Mouse (Mus musculus) forebrain, embryonic 15.5 days (tissue): ENCODE data around the gene Rps19bp1. TPM values are rescaled to one million over a fixed set of nuclear protein-coding genes. Genes with fewer than 3 reads are reported as not detected.

Experiments used
- ATAC-seq: fragments of 200-750 bp; cut with Nextera tagmentation; replicated peaks from 2 replicates; pipeline ENCODE4 v1.8.0; 2017; ENCODE audit warnings: mild to moderate bottlenecking, moderate TSS enrichment, moderate library complexity
- H3K27ac ChIP-seq: fragments of 300-500 bp; sonication (generic); replicated peaks from 2 replicates; pipeline ENCODE4 v1.5.1; 2015; ENCODE audit warnings: mild to moderate bottlenecking, inconsistent platforms
- H3K27me3 ChIP-seq: fragments of 300-500 bp; sonication (generic); 2 replicates; pipeline ENCODE4 v1.6.1; 2015; ENCODE audit warnings: inconsistent platforms
- H3K36me3 ChIP-seq: fragments of 300-500 bp; sonication (generic); 2 replicates; pipeline ENCODE4 v1.6.1; 2015; ENCODE audit warnings: mild to moderate bottlenecking, inconsistent platforms
- H3K4me1 ChIP-seq: fragments of 300-500 bp; sonication (generic); 2 replicates; pipeline ENCODE4 v1.6.1; 2015; ENCODE audit warnings: inconsistent platforms
- H3K4me2 ChIP-seq: fragments of 300-500 bp; sonication (generic); replicated peaks from 2 replicates; pipeline ENCODE4 v1.6.1; 2015; ENCODE audit warnings: mild to moderate bottlenecking, inconsistent platforms
- H3K4me3 ChIP-seq: fragments of 300-500 bp; sonication (generic); 2 replicates; pipeline ENCODE4 v1.5.1; 2015; ENCODE audit warnings: mild to moderate bottlenecking, inconsistent platforms
- H3K9ac ChIP-seq: fragments of 300-500 bp; sonication (generic); replicated peaks from 2 replicates; pipeline ENCODE4 v1.6.1; 2015; ENCODE audit warnings: mild to moderate bottlenecking, inconsistent platforms
- H3K9me3 ChIP-seq: fragments of 300-500 bp; sonication (generic); 2 replicates; pipeline ENCODE4 v1.6.1; 2016; ENCODE audit warnings: inconsistent platforms
- WGBS: fragments of 180-500 bp; shearing (Covaris S2); methylation state at CpG from one replicate; pipeline ENCODE4 v1.1.7; 2015; ENCODE audit warnings: mixed read lengths; 5-methylcytosine and 5-hydroxymethylcytosine counted together
- polyA plus RNA-seq: library from polyadenylated mRNA; unstranded; fragments of >200 nt; fragmentation: Nextera tagmentation; extraction: Ambion mirVana; gene quantifications from 2 replicates; pipeline ENCODE4 v1.2.1, GENCODE M21; 2015

Rps19bp1 gene
- 65.3 and 70.7 TPM in 2 replicates for polyA plus RNA-seq

DNA sequence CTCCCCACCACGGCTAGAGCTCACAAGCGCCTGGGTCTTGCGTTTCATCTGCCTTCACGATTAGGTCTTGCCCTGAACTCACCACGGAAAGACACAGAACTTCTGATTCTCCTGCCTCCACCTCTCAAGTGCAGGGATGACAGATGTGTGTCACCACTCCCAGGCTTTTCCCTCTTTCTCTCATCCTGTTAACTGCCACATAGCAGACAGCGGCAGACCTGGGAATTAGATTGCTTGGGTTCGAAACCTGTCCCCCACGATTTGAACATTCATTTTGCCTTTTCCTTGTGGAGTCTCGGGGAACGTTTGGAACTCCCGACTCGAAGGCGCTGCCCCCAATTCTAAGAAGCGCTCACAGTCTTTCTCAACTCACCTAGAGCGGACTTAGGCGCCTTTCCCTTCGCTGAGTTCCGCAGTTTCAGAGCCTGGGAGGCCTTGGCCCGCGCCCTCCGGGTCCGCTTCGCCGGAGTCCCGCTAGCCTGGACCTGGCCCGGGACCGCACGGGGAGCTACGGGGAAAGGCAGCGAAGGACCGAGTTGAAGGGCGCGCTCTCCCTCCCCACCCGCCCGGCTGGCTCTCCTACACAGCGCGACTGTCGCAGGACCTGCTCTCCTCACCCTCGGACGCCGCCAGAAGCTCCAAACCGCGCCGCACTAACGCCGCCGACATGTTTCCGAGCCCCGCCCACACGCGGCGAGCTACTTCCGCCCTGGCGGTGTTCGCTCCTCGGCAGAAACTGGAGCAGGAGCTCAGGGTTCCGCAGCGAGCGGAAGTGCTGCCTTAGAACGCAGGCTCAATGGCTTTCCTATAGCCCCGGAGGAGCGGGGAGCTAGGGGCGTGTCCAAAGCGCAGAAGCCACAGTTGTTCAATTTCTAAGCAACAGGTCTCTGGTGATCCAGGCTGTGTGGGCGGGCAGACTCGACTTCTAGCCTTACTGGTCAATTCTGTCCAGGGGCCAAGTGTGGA is at the start of gene Rps19bp1:
Gene Rps19bp1 (minus strand): TSS at position 706 of the 966 bp plus-strand sequence.
- 2% methylated on average over 66 of the region's 66 CpGs for WGBS
- Histone ChIP-seq H3K27ac (peak within 1 kb of the TSS; percentile 54), H3K4me3 (peak within 1 kb of the TSS; percentile 73), H3K36me3 (peaks cover 14% of the 10 kb centered on the region), H3K9ac (peak within 1 kb of the TSS; percentile 64), H3K4me1 (peaks cover 21% of the 10 kb centered on the region), H3K9me3 (no peaks in the 10 kb centered on the region), H3K27me3 (no peaks in the 10 kb centered on the region), H3K4me2 (peak within 1 kb of the TSS; percentile 65)
- ATAC-seq = peak; percentile 88

- Histone ChIP-seq H3K4me1 (no peaks in the 10 kb centered on the region), H3K27me3 (no peaks in the 10 kb centered on the region), H3K27ac (no peak overlapping the region), H3K9ac (no peak overlapping the region), H3K36me3 (no peaks in the 10 kb centered on the region), H3K4me3 (no peak overlapping the region), H3K9me3 (no peaks in the 10 kb centered on the region), H3K4me2 (no peak overlapping the region)
- WGBS = 67% methylated on average over 8 of the region's 8 CpGs
- ATAC-seq = no peak
These were observed 42.0 kb upstream of the Rps19bp1 start for GRCm38 (mm10) chr15:80306146-80306545.

DNA sequence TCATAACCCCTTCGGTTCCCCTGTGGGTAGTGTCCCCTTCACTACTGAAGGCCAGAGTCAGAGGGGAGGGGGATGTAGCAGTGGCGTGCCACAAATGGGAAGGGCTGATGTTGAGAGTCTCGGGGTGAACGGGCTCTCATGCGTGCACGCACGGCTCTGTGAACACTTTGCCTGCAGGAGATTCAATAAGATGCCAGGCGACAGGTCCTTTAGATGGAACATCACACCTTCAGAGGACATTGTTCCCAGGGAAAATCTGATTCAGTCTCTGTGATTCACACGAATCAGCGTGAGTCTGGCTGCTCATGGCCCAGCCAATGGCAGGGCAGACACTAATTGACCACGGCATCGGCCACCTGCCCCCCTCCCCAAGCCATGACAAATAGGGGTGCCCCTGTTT is 40.1 kb upstream of the Rps19bp1 start:
- Histone ChIP-seq H3K4me1 (no peaks in the 10 kb centered on the region), H3K4me2 (no peak overlapping the region), H3K9ac (no peak overlapping the region), H3K36me3 (no peaks in the 10 kb centered on the region), H3K9me3 (no peaks in the 10 kb centered on the region), H3K4me3 (no peak overlapping the region), H3K27me3 (no peaks in the 10 kb centered on the region), H3K27ac (no peak overlapping the region)
- no peak for ATAC-seq
- WGBS = 77% methylated on average over 12 of the region's 12 CpGs

- H3K9ac ChIP-seq = no peak overlapping the region
- H3K27me3 ChIP-seq = no peaks in the 10 kb centered on the region
- H3K4me3 ChIP-seq = no peak overlapping the region
- no peaks in the 10 kb centered on the region for H3K36me3 ChIP-seq
- H3K4me2 ChIP-seq = no peak overlapping the region
- 77% methylated on average over 14 of the region's 14 CpGs for WGBS
- no peaks in the 10 kb centered on the region for H3K4me1 ChIP-seq
- no peak overlapping the region for H3K27ac ChIP-seq
- no peaks in the 10 kb centered on the region for H3K9me3 ChIP-seq
- ATAC-seq = no peak
These were observed 39.7 kb upstream of the Rps19bp1 start for GRCm38 (mm10) chr15:80303779-80304178.

DNA sequence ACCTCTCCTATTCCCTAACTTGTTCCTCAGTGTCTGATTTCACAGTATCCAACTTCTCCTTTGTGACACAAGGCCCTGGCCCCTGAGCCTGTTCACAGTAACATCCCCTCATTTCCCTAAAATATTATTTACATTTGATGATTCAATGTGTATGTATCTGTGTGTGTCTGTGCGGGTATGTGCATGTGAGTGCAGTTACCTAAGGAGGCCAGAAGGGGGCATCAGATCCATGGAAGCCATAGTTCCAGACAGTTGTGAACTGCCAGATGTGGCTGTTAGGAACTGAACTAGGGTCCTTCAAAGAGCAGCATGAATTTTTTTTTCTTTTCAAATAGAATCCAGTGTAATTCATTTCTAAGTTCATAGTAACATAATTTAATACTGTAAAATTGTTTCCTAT is 33.0 kb upstream of the Rps19bp1 start:
- ATAC-seq = no peak
- Histone ChIP-seq H3K9me3 (no peaks in the 10 kb centered on the region), H3K27me3 (no peaks in the 10 kb centered on the region), H3K36me3 (no peaks in the 10 kb centered on the region), H3K9ac (no peak overlapping the region), H3K4me1 (no peaks in the 10 kb centered on the region), H3K4me2 (no peak overlapping the region), H3K27ac (no peak overlapping the region), H3K4me3 (no peak overlapping the region)
- 97% methylated on average over 1 of the region's 1 CpGs for WGBS

- H3K9me3 ChIP-seq = no peaks in the 10 kb centered on the region
- H3K27ac ChIP-seq = no peak overlapping the region
- 10% methylated on average over 10 of the region's 10 CpGs for WGBS
- H3K4me1 ChIP-seq = peaks cover 14% of the 10 kb centered on the region; the same call in 1 of the 2 replicates
- no peak overlapping the region for H3K4me2 ChIP-seq
- ATAC-seq = no peak
- no peak overlapping the region for H3K9ac ChIP-seq
- H3K4me3 ChIP-seq = no peak overlapping the region
- H3K27me3 ChIP-seq = peaks cover 48% of the 10 kb centered on the region
- H3K36me3 ChIP-seq = no peaks in the 10 kb centered on the region
These were observed 25.3 kb upstream of the Rps19bp1 start for GRCm38 (mm10) chr15:80289436-80289835.

- peak overlapping the region; percentile 82 for H3K4me2 ChIP-seq
- H3K4me1 ChIP-seq = peaks cover 14% of the 10 kb centered on the region; the same call in 1 of the 2 replicates
- peaks cover 48% of the 10 kb centered on the region for H3K27me3 ChIP-seq
- H3K36me3 ChIP-seq = no peaks in the 10 kb centered on the region
- H3K27ac ChIP-seq = no peak overlapping the region
- peak overlapping the region; percentile 63 for H3K9ac ChIP-seq
- H3K4me3 ChIP-seq = peak overlapping the region; percentile 54
- no peaks in the 10 kb centered on the region for H3K9me3 ChIP-seq
- 1% methylated on average over 23 of the region's 23 CpGs for WGBS
- ATAC-seq = no peak
These were observed 23.9 kb upstream of the Rps19bp1 start for GRCm38 (mm10) chr15:80288036-80288435.

DNA sequence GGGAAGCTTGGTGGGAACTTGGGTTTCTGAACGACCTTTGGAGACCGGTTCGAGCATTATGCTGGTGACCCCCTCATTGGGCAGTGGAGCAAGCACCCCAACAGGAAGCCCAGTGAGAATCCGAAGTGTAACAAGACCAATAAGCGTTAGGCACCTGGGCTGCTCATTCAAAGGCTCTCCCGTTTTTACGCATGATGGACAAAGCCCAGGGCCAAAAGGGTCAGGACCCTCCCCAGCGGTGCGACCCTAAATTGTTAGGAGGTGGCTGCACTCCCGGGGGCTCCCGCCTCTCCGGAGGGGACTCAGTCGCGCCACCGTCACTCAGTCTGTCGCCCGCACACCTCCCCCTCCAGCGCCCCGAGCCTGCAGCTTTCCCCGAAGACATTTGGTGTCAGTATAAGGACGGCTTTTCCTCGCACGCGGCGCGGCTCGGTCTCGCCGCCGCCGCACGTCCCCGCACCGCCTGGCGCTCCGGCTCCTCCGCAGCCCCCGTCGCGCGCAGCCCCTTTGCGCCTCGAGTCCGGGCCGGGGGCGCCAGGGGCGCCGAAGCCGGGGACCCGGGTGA is 22.8 kb upstream of the Rps19bp1 start, which contains the start of gene Cacna1i:
Gene Cacna1i (plus strand): TSS at position 388 of the 565 bp plus-strand sequence.
- WGBS = under 1% methylated on average over 50 of the region's 50 CpGs
- peak within 1 kb of the TSS; percentile 82 for H3K4me2 ChIP-seq
- H3K9ac ChIP-seq = peak within 1 kb of the TSS; percentile 63
- H3K9me3 ChIP-seq = no peaks in the 10 kb centered on the region
- H3K4me1 ChIP-seq = peaks cover 14% of the 10 kb centered on the region; the same call in 1 of the 2 replicates
- H3K36me3 ChIP-seq = no peaks in the 10 kb centered on the region
- peak within 1 kb of the TSS; percentile 54 for H3K4me3 ChIP-seq
- H3K27ac ChIP-seq = no peak within 1 kb of the TSS; the same call in 1 of the 2 replicates
- peak; percentile 78 for ATAC-seq
- peaks cover 48% of the 10 kb centered on the region for H3K27me3 ChIP-seq

GRCm38 (mm10) chr15:80280646-80281045 is 16.5 kb upstream of the Rps19bp1 start:
- H3K36me3 ChIP-seq = no peaks in the 10 kb centered on the region
- no peak overlapping the region for H3K9ac ChIP-seq
- no peaks in the 10 kb centered on the region for H3K9me3 ChIP-seq
- peaks cover 11% of the 10 kb centered on the region for H3K27me3 ChIP-seq
- ATAC-seq = no peak
- H3K27ac ChIP-seq = no peak overlapping the region
- H3K4me3 ChIP-seq = no peak overlapping the region
- peaks cover 4% of the 10 kb centered on the region; the same call in 1 of the 2 replicates for H3K4me1 ChIP-seq
- no peak overlapping the region for H3K4me2 ChIP-seq
- WGBS = 16% methylated on average over 6 of the region's 6 CpGs

- 88% methylated on average over 2 of the region's 2 CpGs for WGBS
- H3K4me3 ChIP-seq = no peak overlapping the region
- H3K27ac ChIP-seq = no peak overlapping the region
- no peak overlapping the region for H3K4me2 ChIP-seq
- peaks cover 4% of the 10 kb centered on the region; the same call in 1 of the 2 replicates for H3K4me1 ChIP-seq
- no peaks in the 10 kb centered on the region for H3K9me3 ChIP-seq
- no peak for ATAC-seq
- H3K27me3 ChIP-seq = no peaks in the 10 kb centered on the region
- no peaks in the 10 kb centered on the region for H3K36me3 ChIP-seq
- no peak overlapping the region for H3K9ac ChIP-seq
These were observed 14.9 kb upstream of the Rps19bp1 start for GRCm38 (mm10) chr15:80279053-80279452.

DNA sequence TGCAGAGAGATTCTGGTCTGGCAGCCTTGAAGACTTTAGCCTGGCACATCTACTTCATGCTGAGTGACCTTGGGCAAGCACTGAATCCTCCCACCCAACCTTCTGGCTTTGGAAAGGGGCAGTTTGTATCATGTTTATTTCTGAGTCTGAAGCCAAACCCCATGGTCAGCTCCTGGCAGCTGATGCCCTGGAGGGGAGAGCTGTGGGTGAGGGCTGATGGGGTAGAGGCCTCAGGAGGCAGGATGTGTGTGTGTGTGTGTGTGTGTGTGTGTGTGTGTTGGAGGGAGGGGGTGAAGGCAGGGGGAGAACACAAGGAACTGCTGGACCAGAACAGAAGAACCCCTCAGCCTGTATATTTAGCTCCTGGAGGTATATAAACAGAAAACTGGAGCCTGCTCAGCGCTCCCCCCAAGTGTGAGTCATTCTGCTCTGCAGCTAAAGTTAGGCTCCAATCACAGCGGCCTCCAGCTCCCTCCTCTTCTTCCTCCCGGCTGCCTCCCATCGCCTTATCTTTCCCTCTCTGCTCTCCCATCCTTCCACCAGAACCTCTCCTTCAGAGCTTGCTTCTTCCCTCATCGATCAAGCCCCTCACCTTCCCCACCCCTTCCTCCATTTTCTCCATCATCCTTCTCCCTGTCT is 14.1 kb upstream of the Rps19bp1 start:
- no peaks in the 10 kb centered on the region for H3K36me3 ChIP-seq
- H3K27me3 ChIP-seq = no peaks in the 10 kb centered on the region
- no peaks in the 10 kb centered on the region for H3K9me3 ChIP-seq
- H3K4me3 ChIP-seq = no peak overlapping the region
- H3K27ac ChIP-seq = no peak overlapping the region
- no peak overlapping the region for H3K4me2 ChIP-seq
- WGBS = 68% methylated on average over 5 of the region's 5 CpGs
- no peak overlapping the region for H3K9ac ChIP-seq
- H3K4me1 ChIP-seq = peaks cover 4% of the 10 kb centered on the region; the same call in 1 of the 2 replicates
- ATAC-seq = no peak

GRCm38 (mm10) chr15:80277625-80278024 is 13.5 kb upstream of the Rps19bp1 start:
- H3K27ac ChIP-seq = no peak overlapping the region
- H3K27me3 ChIP-seq = no peaks in the 10 kb centered on the region
- no peaks in the 10 kb centered on the region for H3K36me3 ChIP-seq
- H3K4me1 ChIP-seq = peaks cover 4% of the 10 kb centered on the region; the same call in 1 of the 2 replicates
- H3K4me2 ChIP-seq = no peak overlapping the region
- H3K4me3 ChIP-seq = no peak overlapping the region
- no peaks in the 10 kb centered on the region for H3K9me3 ChIP-seq
- WGBS = under 1% methylated on average over 6 of the region's 6 CpGs
- no peak overlapping the region for H3K9ac ChIP-seq
- no peak for ATAC-seq
